Mouse (Mus musculus): ENCODE data around the gene Maz.

The Maz gene

GRCm38 (mm10) chr7:127008239-127009019 lies 18.4 kb downstream of the Maz start:
- DNase-seq (ENCODE audit: low spot score in 2 of 2): peak; percentile 83 to 85

GRCm38 (mm10) chr7:127007313-127008024 lies 19.4 kb downstream of the Maz start:
- DNase-seq (ENCODE audit: low spot score in 2 of 2): no peak

GRCm38 (mm10) chr7:127004122-127004875 lies 22.5 kb downstream of the Maz start:
- DNase-seq (ENCODE audit: low spot score in 2 of 2): no peak

GRCm38 (mm10) chr7:127003620-127004019 lies 23.2 kb downstream of the Maz start:
- no peak for DNase-seq (ENCODE audit: low spot score in 2 of 2)

- DNase-seq (ENCODE audit: low spot score in 2 of 2): no peak
These were observed 27.3 kb downstream of the Maz start for GRCm38 (mm10) chr7:126999568-126999967.

GRCm38 (mm10) chr7:126996449-126996848 lies 30.4 kb downstream of the Maz start:
- DNase-seq (ENCODE audit: low spot score in 2 of 2): no peak

- no peak for DNase-seq (ENCODE audit: low spot score in 2 of 2)
These were observed 38.0 kb downstream of the Maz start for GRCm38 (mm10) chr7:126988816-126989215.

GRCm38 (mm10) chr7:126986319-126986718 lies 40.5 kb downstream of the Maz start:
- DNase-seq (ENCODE audit: low spot score in 2 of 2): peak; percentile 45 to 46

GRCm38 (mm10) chr7:126984667-126985444 lies 42.0 kb downstream of the Maz start:
- DNase-seq (ENCODE audit: low spot score in 2 of 2): peak; percentile 59 to 62

GRCm38 (mm10) chr7:126983113-126983512 lies 43.7 kb downstream of the Maz start:
- DNase-seq (ENCODE audit: low spot score in 2 of 2): no peak

GRCm38 (mm10) chr7:126982054-126982453 lies 44.8 kb downstream of the Maz start:
- DNase-seq (ENCODE audit: low spot score in 2 of 2): no peak

- no peak for DNase-seq (ENCODE audit: low spot score in 2 of 2)
These were observed 45.2 kb downstream of the Maz start for GRCm38 (mm10) chr7:126981601-126982000.

- DNase-seq (ENCODE audit: low spot score in 2 of 2): no peak
These were observed 48.0 kb downstream of the Maz start for GRCm38 (mm10) chr7:126978841-126979240.

GRCm38 (mm10) chr7:126976878-126977459 lies 49.9 kb downstream of the Maz start:
- no peak for DNase-seq (ENCODE audit: low spot score in 2 of 2)

GRCm38 (mm10) chr7:126975950-126976866 lies 50.6 kb downstream of the Maz start, which contains the start of gene Cdiptos:
Gene Cdiptos, minus strand, starts transcription at chr7:126976098.
- peak; percentile 96 to 97 for DNase-seq (ENCODE audit: low spot score in 2 of 2)

GRCm38 (mm10) chr7:126975893-126975949 lies 51.1 kb downstream of the Maz start, which contains the start of gene Cdipt:
Gene Cdipt, plus strand, starts transcription at chr7:126975914.
- no peak for DNase-seq (ENCODE audit: low spot score in 2 of 2)

GRCm38 (mm10) chr7:126975493-126975892 lies 51.3 kb downstream of the Maz start:
- no peak for DNase-seq (ENCODE audit: low spot score in 2 of 2)

Data from frontal cortex, postnatal 36 days (tissue).